Mouse (Mus musculus): ENCODE measurements around the gene Cmbl.
A peak's percentile ranks its signal among the peaks of the same experiment; 100 is the strongest.

Gene Cmbl

GRCm38 (mm10) chr15:31540513-31540802 lies 24.7 kb upstream of the Cmbl start:
- no peak for DNase-seq (ENCODE audit: low read depth, low spot score)

- DNase-seq (ENCODE audit: low read depth, low spot score): peak; percentile 83
Measured at GRCm38 (mm10) chr15:31542013-31542958, 22.9 kb upstream of the Cmbl start.

GRCm38 (mm10) chr15:31543246-31543645 lies 21.9 kb upstream of the Cmbl start:
- DNase-seq (ENCODE audit: low read depth, low spot score): no peak

GRCm38 (mm10) chr15:31545058-31545457 lies 20.1 kb upstream of the Cmbl start:
- DNase-seq (ENCODE audit: low read depth, low spot score): no peak

- DNase-seq (ENCODE audit: low read depth, low spot score): no peak
Measured at GRCm38 (mm10) chr15:31546291-31546690, 18.9 kb upstream of the Cmbl start.

- DNase-seq (ENCODE audit: low read depth, low spot score): no peak
Measured at GRCm38 (mm10) chr15:31547421-31547820, 17.8 kb upstream of the Cmbl start.

GRCm38 (mm10) chr15:31550381-31550780 lies 14.8 kb upstream of the Cmbl start:
- DNase-seq (ENCODE audit: low read depth, low spot score): no peak

- no peak for DNase-seq (ENCODE audit: low read depth, low spot score)
Measured at GRCm38 (mm10) chr15:31554855-31555254, 10.3 kb upstream of the Cmbl start.

GRCm38 (mm10) chr15:31561390-31561789 lies 3.8 kb upstream of the Cmbl start:
- no peak for DNase-seq (ENCODE audit: low read depth, low spot score)

- DNase-seq (ENCODE audit: low read depth, low spot score): peak; percentile 69
Measured at GRCm38 (mm10) chr15:31561976-31562375, 3.2 kb upstream of the Cmbl start.

- no peak for DNase-seq (ENCODE audit: low read depth, low spot score)
Measured at GRCm38 (mm10) chr15:31562847-31563246, 2.3 kb upstream of the Cmbl start.

GRCm38 (mm10) chr15:31563577-31564546 lies 1.3 kb upstream of the Cmbl start:
- DNase-seq (ENCODE audit: low read depth, low spot score): no peak

GRCm38 (mm10) chr15:31565786-31566185 lies 597 bp downstream of the Cmbl start:
- DNase-seq (ENCODE audit: low read depth, low spot score): no peak

- peak; percentile 65 for DNase-seq (ENCODE audit: low read depth, low spot score)
Measured at GRCm38 (mm10) chr15:31567431-31567830, 2.2 kb downstream of the Cmbl start.

GRCm38 (mm10) chr15:31568581-31568996 lies 3.4 kb downstream of the Cmbl start:
- DNase-seq (ENCODE audit: low read depth, low spot score): no peak

- no peak for DNase-seq (ENCODE audit: low read depth, low spot score)
Measured at GRCm38 (mm10) chr15:31569325-31570022, 4.3 kb downstream of the Cmbl start.

GRCm38 (mm10) chr15:31570959-31571358 lies 5.8 kb downstream of the Cmbl start:
- DNase-seq (ENCODE audit: low read depth, low spot score): no peak

- no peak for DNase-seq (ENCODE audit: low read depth, low spot score)
Measured at GRCm38 (mm10) chr15:31571906-31572722, 6.9 kb downstream of the Cmbl start.

- no peak for DNase-seq (ENCODE audit: low read depth, low spot score)
Measured at GRCm38 (mm10) chr15:31573287-31573686, 8.1 kb downstream of the Cmbl start.

GRCm38 (mm10) chr15:31573692-31574091 lies 8.5 kb downstream of the Cmbl start:
- DNase-seq (ENCODE audit: low read depth, low spot score): no peak

GRCm38 (mm10) chr15:31576076-31576475 lies 10.9 kb downstream of the Cmbl start:
- DNase-seq (ENCODE audit: low read depth, low spot score): no peak

Data from ZHBTc4 (cell line).